Mouse (Mus musculus) heart, embryonic 10.5 days (tissue): Measurements from ENCODE around the gene 6430531B16Rik. TPM values are rescaled to one million over a fixed set of nuclear protein-coding genes. Genes with fewer than 3 reads are reported as not detected.

Source experiments
- DNase-seq: peaks from one replicate; pipeline ENCODE4 v3.0.0-alpha.2; 2017; ENCODE audit warnings: low spot score
- H3K27ac ChIP-seq: fragments of 300-500 bp; sonication (generic); 2 replicates; pipeline ENCODE4 v1.5.1; 2016; ENCODE audit warnings: mild to moderate bottlenecking
- H3K27me3 ChIP-seq: fragments of 300-500 bp; sonication (generic); 2 replicates; pipeline ENCODE4 v1.6.1; 2016; ENCODE audit warnings: mild to moderate bottlenecking; ENCODE audit not compliant: poor library complexity, insufficient read depth, severe bottlenecking
- H3K36me3 ChIP-seq: fragments of 300-500 bp; sonication (generic); 2 replicates; pipeline ENCODE4 v1.6.1; 2016; ENCODE audit warnings: mild to moderate bottlenecking, moderate library complexity
- H3K4me1 ChIP-seq: fragments of 300-500 bp; sonication (generic); 2 replicates; pipeline ENCODE4 v1.6.1; 2016; ENCODE audit warnings: mild to moderate bottlenecking
- H3K4me3 ChIP-seq: fragments of 300-500 bp; sonication (generic); 2 replicates; pipeline ENCODE4 v1.5.1; 2016; ENCODE audit warnings: mild to moderate bottlenecking, moderate library complexity
- H3K9me3 ChIP-seq: fragments of 300-500 bp; sonication (generic); 2 replicates; pipeline ENCODE4 v1.6.1; 2016; ENCODE audit warnings: mild to moderate bottlenecking, moderate library complexity
- WGBS: fragments of 180-500 bp; shearing (Covaris S2); methylation state at CpG from one replicate; pipeline ENCODE4 v1.1.7; 2016; 5-methylcytosine and 5-hydroxymethylcytosine counted together
- microRNA counts: library from miRNA; unstranded; fragments of <30 nt; microRNA quantifications from one replicate; lab custom pipeline; 2017
- microRNA-seq: library from miRNA; unstranded; fragments of <30 nt; microRNA quantifications from one replicate; pipeline ENCODE4, GENCODE M21; 2017
- polyA plus RNA-seq: library from polyadenylated mRNA; unstranded; fragments of >200 nt; fragmentation: Nextera tagmentation; extraction: Ambion mirVana; gene quantifications from 2 replicates; pipeline ENCODE4 v1.2.1, GENCODE M21; 2016

The 6430531B16Rik gene
- polyA plus RNA-seq, 1 experiment from 2014 or later = 0.33 TPM

GRCm38 (mm10) chr7:139944291-139945240 is 34.0 kb downstream of the 6430531B16Rik start:
- Histone ChIP-seq H3K27ac (0 out of 2 replicates have a peak overlapping the region, but pooled peaks have one; percentile 38), H3K9me3 (no peaks in the 10 kb centered on the region), H3K4me3 (peak overlapping the region; percentile 57), H3K27me3 (peaks cover 100% of the 10 kb centered on the region), H3K4me1 (peaks cover 16% of the 10 kb centered on the region), H3K36me3 (no peaks in the 10 kb centered on the region)
- no peak for DNase-seq
- 3% methylated on average over 68 of the region's 68 CpGs for WGBS

GRCm38 (mm10) chr7:139943674-139944281 is 34.8 kb downstream of the 6430531B16Rik start, which contains the start of gene Utf1:
TSS of gene Utf1 (plus strand) at chr7:139943789.
- peak within 1 kb of the TSS; percentile 57 for H3K4me3 ChIP-seq
- no peaks in the 10 kb centered on the region for H3K9me3 ChIP-seq
- peaks cover 100% of the 10 kb centered on the region for H3K27me3 ChIP-seq
- WGBS = 2% methylated on average over 59 of the region's 59 CpGs
- no peaks in the 10 kb centered on the region for H3K36me3 ChIP-seq
- H3K4me1 ChIP-seq = peaks cover 14% of the 10 kb centered on the region
- DNase-seq = no peak
- peak within 1 kb of the TSS; percentile 38; the same call in 1 of the 2 replicates for H3K27ac ChIP-seq

DNA sequence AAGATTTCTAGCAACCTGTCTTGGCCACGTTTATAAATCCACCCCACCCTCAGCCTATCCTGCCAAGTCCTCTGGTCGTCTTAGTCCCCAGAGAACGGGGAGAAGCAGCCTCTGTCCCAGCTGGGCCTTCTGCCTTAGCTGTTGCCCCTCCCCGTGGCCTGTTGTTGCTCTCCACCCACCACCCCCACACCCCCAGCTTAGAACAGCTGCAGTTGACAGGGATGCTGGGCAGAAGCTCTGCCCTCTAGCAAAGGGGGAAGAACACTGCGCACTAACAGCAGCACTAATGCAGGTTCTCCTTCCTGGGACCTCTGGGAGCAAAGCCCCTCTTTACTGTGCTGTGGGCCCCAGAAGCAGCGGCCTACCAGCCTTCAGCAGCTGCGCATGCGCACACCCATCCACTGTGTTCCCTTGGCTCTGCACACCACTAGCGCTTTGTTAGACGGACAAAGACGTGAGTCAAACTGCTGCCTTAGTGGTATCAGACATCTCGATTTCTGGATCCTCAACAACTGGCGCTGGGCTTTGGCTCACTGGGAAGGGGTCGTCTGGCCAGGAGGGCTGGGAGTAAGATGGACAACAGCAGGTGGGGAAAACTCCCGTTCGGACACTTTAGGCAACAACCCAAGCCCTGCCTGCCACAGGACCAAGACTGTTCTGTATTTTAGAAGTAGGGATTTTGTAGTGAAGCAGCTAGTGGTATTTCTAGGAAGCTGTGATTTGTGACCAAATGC is 37.9 kb downstream of the 6430531B16Rik start:
- H3K36me3 ChIP-seq = no peaks in the 10 kb centered on the region
- H3K9me3 ChIP-seq = no peaks in the 10 kb centered on the region
- H3K27me3 ChIP-seq = peaks cover 96% of the 10 kb centered on the region
- DNase-seq = no peak
- H3K4me1 ChIP-seq = peaks cover 14% of the 10 kb centered on the region
- 64% methylated on average over 16 of the region's 16 CpGs for WGBS
- no peak overlapping the region for H3K27ac ChIP-seq
- H3K4me3 ChIP-seq = no peak overlapping the region

DNA sequence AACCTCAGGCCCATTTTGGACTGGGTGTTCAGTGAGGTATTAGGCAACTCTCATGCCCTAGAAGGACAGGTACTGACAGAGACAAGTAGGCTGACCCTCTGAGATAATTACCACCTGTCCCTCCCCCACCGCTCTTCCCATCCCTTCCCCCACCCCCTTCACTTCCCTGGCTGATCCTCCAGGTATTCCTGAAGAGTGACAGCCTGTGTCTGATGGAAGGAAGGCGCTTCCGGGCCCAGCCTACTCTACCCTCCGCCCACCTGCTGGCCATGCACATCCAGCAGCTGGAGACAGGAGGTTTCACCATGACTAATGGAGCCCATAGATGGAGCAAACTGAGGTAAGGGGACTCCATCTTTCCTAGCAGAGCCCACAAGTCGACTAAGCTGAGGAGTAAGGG is 40.7 kb downstream of the 6430531B16Rik start:
- H3K4me3 ChIP-seq = no peak overlapping the region
- no peaks in the 10 kb centered on the region for H3K36me3 ChIP-seq
- H3K4me1 ChIP-seq = no peaks in the 10 kb centered on the region
- no peaks in the 10 kb centered on the region for H3K9me3 ChIP-seq
- no peak for DNase-seq
- peaks cover 70% of the 10 kb centered on the region for H3K27me3 ChIP-seq
- WGBS = 56% methylated on average over 5 of the region's 5 CpGs
- no peak overlapping the region for H3K27ac ChIP-seq

GRCm38 (mm10) chr7:139937138-139937537 is 41.4 kb downstream of the 6430531B16Rik start:
- Histone ChIP-seq H3K27me3 (peaks cover 70% of the 10 kb centered on the region), H3K36me3 (no peaks in the 10 kb centered on the region)
- WGBS = 67% methylated on average over 3 of the region's 3 CpGs

GRCm38 (mm10) chr7:139936705-139937104 is 41.9 kb downstream of the 6430531B16Rik start:
- no peaks in the 10 kb centered on the region for H3K4me1 ChIP-seq
- no peaks in the 10 kb centered on the region for H3K9me3 ChIP-seq
- H3K27me3 ChIP-seq = peaks cover 70% of the 10 kb centered on the region
- DNase-seq = no peak
- WGBS = 79% methylated on average over 10 of the region's 10 CpGs
- H3K4me3 ChIP-seq = no peak overlapping the region
- H3K27ac ChIP-seq = no peak overlapping the region
- H3K36me3 ChIP-seq = no peaks in the 10 kb centered on the region

More at GRCm38 (mm10) chr7:139937138-139937537, 41.4 kb downstream of the 6430531B16Rik start:
- H3K4me1 ChIP-seq = no peaks in the 10 kb centered on the region
- DNase-seq = no peak
- H3K4me3 ChIP-seq = no peak overlapping the region
- H3K27ac ChIP-seq = no peak overlapping the region
- no peaks in the 10 kb centered on the region for H3K9me3 ChIP-seq

DNA sequence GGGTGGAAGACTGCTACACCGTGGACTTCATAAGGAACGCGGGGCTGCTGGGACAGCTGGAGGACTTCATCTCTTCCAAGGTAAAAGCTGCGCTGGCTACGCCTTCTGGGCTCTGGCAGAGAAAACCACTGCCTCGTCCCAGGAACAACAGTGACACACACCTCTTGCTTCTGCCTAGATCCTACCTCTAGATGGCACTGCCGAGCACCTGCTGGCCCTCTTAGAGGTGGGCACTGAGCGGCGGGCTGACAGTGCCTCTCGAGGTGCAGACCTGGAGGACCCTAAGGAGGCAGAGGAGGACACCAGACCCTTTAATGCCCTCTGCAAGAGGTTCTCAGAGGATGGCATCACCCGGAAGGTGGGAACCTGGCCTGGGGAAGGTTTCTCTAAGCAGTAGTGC is 47.8 kb downstream of the 6430531B16Rik start:
- no peak overlapping the region for H3K27ac ChIP-seq
- peaks cover 61% of the 10 kb centered on the region for H3K27me3 ChIP-seq
- no peaks in the 10 kb centered on the region for H3K4me1 ChIP-seq
- 18% methylated on average over 11 of the region's 11 CpGs for WGBS
- no peak overlapping the region for H3K4me3 ChIP-seq
- H3K9me3 ChIP-seq = no peaks in the 10 kb centered on the region
- DNase-seq = no peak
- no peaks in the 10 kb centered on the region for H3K36me3 ChIP-seq

MicroRNAs within 50 kb of the gene (microRNA counts, 519-probe panel; counts per million panel counts)
- microRNA mmu-miR-202-3p (lab: Ali Mortazavi, UCI) (not detected), microRNA mmu-miR-202-5p (lab: Ali Mortazavi, UCI) (not detected)

Small RNAs within 50 kb of the gene (microRNA-seq; reads per million reads assigned to microRNA genes)
- gene Mir202 = not detected
- gene Mir7062 = 0.76 reads per million
- not detected for gene mmu-mir-7686

Other genes with a start within 250 kb of the 6430531B16Rik start
- 0.24 TPM in 1 of 2 replicates, not detected in the other for gene Adgra1, start 144.6 kb downstream of the 6430531B16Rik start, polyA plus RNA-seq
- gene Kndc1, start 84.1 kb downstream of the 6430531B16Rik start, polyA plus RNA-seq = 0.07 and 0.18 TPM in 2 replicates
- gene Utf1, start 35.0 kb downstream of the 6430531B16Rik start, polyA plus RNA-seq = 0.14 TPM in 1 of 2 replicates, not detected in the other
- gene Adam8, start 13.8 kb upstream of the 6430531B16Rik start, polyA plus RNA-seq = 0.57 and 1.3 TPM in 2 replicates
- gene Zfp511, start 57.6 kb upstream of the 6430531B16Rik start, polyA plus RNA-seq = 36.8 and 36.9 TPM in 2 replicates
- gene Tubgcp2, start 57.9 kb upstream of the 6430531B16Rik start, polyA plus RNA-seq = 50.8 and 55.4 TPM in 2 replicates
- gene Msx3, start 70.3 kb upstream of the 6430531B16Rik start, polyA plus RNA-seq = not detected in 2 replicates
- gene Caly, start 103.8 kb upstream of the 6430531B16Rik start, polyA plus RNA-seq = 0.30 and 0.45 TPM in 2 replicates
- gene Prap1, start 114.6 kb upstream of the 6430531B16Rik start, polyA plus RNA-seq = not detected in 2 replicates
- gene Fuom, start 123.7 kb upstream of the 6430531B16Rik start, polyA plus RNA-seq = 41.0 and 59.9 TPM in 2 replicates
- 20.1 and 20.2 TPM in 2 replicates for gene Paox, start 137.0 kb upstream of the 6430531B16Rik start, polyA plus RNA-seq
- 171 and 175 TPM in 2 replicates for gene Echs1, start 137.7 kb upstream of the 6430531B16Rik start, polyA plus RNA-seq
- 29.3 and 35.7 TPM in 2 replicates for gene Mtg1, start 158.8 kb upstream of the 6430531B16Rik start, polyA plus RNA-seq
- 0.10 TPM in 1 of 2 replicates, not detected in the other for gene Sprn, start 176.1 kb upstream of the 6430531B16Rik start, polyA plus RNA-seq
- not detected in 2 replicates for gene Olfr522, start 186.0 kb upstream of the 6430531B16Rik start, polyA plus RNA-seq
- not detected in 2 replicates for gene Olfr523, start 194.5 kb upstream of the 6430531B16Rik start, polyA plus RNA-seq
- gene Olfr524, start 227.2 kb upstream of the 6430531B16Rik start, polyA plus RNA-seq = not detected in 2 replicates
- not detected in 2 replicates for gene Cd163l1, start 239.5 kb upstream of the 6430531B16Rik start, polyA plus RNA-seq